Mouse (Mus musculus) ES-E14 (cell line): ENCODE measurements around the gene Btrc.

Experiments
- HCFC1 ChIP-seq: IDR thresholded peaks from 2 replicates; pipeline ENCODE4 v1.6.1; 2012; ENCODE audit warnings: low read length, inconsistent platforms, borderline replicate concordance; ENCODE audit not compliant: insufficient read depth
- ZC3H11A ChIP-seq: IDR thresholded peaks from 2 replicates; pipeline ENCODE4 v1.6.1; 2012; ENCODE audit warnings: low read depth, mild to moderate bottlenecking, inconsistent platforms, low read length, borderline replicate concordance

GRCm38 (mm10) chr19:45475928-45476553, 112.5 kb downstream of the Btrc start:
- no peak for TF ChIP-seq ZC3H11A
- no peak for TF ChIP-seq HCFC1
